Mouse (Mus musculus) R1 (cell line): ENCODE data around the gene Foxn3.

Source experiments
- DNase-seq: peaks from one replicate; pipeline ENCODE4 v3.0.0-alpha.2; 2018; ENCODE audit warnings: low read depth, low spot score

Foxn3 gene

GRCm38 (mm10) chr12:99415538-99415937 is 147.8 kb downstream of the Foxn3 start:
- no peak for DNase-seq

DNA sequence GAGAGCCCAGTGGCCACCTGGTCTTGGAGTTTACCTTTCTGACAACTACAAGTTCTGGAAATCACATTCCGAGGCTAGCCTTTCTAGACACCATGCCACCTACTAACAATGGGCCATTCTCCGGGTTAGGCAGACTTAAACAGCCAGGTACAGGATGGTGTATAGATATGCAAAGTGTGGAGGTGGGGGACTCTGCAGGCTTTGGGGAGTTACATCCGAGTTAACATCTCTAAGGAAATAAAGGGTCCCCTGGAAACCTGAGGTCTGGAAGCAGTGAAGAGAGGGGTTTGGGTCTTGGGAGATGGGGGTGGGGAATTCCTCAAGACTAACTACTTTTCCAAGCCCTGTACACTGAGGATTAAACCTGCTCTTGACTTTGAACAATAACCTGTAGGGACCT is 150.9 kb downstream of the Foxn3 start:
- DNase-seq, result peak; percentile 97

DNA sequence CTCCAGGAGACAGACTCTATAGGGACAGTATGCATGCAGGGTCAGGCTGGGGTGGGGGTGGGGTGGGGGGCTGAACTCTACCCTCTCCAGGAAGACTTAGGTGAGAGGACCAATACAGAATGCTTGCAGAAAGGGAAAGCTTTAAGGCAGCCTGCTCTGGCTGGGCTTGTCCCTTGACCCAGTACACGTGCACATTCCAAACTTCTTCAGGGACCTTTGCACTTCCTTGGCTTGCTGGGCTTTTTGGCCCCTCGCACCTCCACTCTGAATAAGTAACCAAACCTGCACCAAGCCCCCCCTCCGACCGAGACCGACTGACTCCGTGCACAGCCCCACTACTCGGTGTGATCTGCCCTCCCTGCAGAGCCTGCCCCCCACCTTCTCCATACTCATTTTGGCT is 151.3 kb downstream of the Foxn3 start:
- peak; percentile 87 for DNase-seq

- DNase-seq, result no peak
Measured at GRCm38 (mm10) chr12:99408651-99409050, 154.7 kb downstream of the Foxn3 start.

- DNase-seq, result no peak
Measured at GRCm38 (mm10) chr12:99408089-99408488, 155.3 kb downstream of the Foxn3 start.

GRCm38 (mm10) chr12:99407318-99407716 is 156.1 kb downstream of the Foxn3 start:
- DNase-seq, result no peak

- no peak for DNase-seq
Measured at GRCm38 (mm10) chr12:99406697-99407317, 156.6 kb downstream of the Foxn3 start.

DNA sequence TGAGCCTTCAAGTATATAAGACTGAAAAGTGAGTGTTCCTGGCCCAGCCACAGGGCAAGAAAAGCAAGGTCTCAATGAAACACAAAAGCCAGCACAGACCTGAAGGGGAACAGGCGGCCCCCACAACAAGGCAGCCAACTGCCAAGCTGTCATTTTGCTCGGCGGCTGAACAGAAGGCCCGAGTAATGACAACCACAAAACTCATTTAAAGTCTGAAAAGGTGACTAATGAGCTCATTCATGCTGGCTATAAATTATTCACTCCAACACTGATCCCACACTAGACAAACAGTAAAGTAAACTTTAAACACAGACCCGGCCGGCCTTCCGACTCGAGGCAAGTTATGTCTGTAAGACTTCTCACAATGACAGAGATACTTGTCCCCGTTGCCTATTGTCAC is 157.1 kb downstream of the Foxn3 start:
- no peak for DNase-seq

DNA sequence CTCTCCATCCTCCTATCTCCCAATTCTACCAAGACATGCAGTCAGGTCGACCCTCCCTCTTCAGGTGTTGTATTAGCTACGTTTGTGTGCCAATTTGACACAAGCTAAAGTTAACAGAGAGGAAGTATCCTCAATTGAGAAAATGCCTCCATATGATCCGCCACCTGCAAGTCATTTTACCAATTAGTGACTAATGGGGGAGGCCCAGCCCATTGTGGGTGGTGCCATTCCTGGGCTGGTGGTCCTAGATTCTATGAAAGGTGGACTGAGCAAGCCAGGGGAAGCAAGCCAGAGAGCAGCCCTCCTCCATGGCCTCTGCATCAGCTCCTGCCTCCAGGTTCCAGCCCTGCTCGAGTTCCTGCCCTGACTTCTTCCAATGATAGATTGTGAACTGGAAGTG is 158.0 kb downstream of the Foxn3 start:
- DNase-seq, result no peak

- DNase-seq, result no peak
Measured at GRCm38 (mm10) chr12:99403004-99403403, 160.4 kb downstream of the Foxn3 start.

DNA sequence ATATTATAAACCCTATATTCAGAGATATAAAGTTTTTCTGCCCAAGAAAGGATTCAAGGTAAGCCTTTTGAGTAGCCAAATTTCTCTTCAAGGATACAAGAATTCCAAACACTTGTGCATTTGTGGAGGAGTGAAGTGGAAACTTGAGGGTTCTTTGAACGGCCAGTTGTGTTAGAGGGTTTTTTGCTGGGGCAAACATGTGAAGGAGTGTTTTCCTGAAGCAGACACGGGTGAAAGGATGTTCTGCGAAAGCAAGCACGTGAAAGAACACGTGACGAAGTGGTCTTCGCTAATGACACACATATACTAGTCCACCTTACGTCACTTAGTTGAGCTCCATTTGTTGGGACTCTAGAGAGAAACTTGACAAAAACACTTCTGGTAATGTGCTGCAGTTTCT is 162.5 kb downstream of the Foxn3 start:
- no peak for DNase-seq

DNA sequence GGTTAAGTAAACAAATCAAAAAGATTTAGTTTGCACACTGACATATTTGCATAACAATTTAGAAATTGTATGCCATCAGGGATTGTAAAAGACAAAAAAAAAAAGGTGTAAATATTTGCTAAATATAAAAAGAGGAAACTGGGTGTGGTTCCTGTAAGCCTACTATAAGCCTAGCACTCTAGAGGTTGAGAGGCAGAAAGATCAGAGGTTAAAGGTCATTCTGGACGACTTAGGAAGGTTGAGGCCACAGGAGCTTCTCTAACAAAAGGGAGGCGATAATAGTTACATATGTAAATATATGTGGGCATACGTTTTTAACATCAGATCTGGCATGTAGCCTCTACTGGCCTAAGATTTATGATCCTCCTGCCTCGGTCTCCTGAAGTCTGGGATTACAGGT is 163.8 kb downstream of the Foxn3 start:
- DNase-seq, result no peak

DNA sequence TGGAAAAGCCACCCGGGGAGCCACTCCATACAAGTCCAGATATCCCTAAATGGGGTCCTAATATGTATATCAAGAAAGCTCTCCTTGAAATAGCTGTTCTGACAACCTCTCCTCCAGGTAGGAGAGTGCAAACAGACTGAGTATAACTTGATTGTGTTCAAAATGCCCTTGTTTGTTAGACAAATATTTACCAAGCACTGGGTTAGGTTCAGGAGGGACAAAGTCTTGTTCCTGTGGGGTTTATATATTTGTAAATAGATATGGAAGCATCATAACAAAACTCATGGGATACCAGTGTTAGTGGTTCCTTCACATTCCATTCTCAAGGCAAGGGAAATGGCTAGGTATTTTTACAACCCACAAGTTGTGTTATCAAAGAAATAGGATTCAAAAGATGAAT is 166.9 kb downstream of the Foxn3 start:
- no peak for DNase-seq

DNA sequence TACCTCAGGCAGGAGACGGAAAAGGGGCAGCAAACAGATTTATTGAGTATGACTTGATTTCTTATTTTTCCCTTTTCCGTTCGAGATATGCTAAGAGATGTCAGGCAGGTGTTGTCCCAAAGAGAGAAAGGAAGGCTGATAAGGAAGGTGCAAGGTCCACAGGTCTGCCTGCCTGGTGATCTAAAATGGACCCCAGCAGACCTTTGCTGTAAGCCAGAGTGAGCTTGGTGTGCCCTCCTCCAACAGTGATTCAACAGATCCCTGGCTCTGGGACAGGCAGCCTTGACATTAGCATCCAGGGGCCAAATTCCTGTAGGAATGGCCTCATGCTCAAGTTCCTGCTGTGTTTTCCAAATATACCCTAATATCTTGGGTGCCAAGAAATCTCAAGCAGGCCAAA is 168.3 kb downstream of the Foxn3 start:
- DNase-seq, result no peak

- no peak for DNase-seq
Measured at GRCm38 (mm10) chr12:99394676-99395075, 168.7 kb downstream of the Foxn3 start.

GRCm38 (mm10) chr12:99393867-99394630 is 169.3 kb downstream of the Foxn3 start:
- no peak for DNase-seq

DNA sequence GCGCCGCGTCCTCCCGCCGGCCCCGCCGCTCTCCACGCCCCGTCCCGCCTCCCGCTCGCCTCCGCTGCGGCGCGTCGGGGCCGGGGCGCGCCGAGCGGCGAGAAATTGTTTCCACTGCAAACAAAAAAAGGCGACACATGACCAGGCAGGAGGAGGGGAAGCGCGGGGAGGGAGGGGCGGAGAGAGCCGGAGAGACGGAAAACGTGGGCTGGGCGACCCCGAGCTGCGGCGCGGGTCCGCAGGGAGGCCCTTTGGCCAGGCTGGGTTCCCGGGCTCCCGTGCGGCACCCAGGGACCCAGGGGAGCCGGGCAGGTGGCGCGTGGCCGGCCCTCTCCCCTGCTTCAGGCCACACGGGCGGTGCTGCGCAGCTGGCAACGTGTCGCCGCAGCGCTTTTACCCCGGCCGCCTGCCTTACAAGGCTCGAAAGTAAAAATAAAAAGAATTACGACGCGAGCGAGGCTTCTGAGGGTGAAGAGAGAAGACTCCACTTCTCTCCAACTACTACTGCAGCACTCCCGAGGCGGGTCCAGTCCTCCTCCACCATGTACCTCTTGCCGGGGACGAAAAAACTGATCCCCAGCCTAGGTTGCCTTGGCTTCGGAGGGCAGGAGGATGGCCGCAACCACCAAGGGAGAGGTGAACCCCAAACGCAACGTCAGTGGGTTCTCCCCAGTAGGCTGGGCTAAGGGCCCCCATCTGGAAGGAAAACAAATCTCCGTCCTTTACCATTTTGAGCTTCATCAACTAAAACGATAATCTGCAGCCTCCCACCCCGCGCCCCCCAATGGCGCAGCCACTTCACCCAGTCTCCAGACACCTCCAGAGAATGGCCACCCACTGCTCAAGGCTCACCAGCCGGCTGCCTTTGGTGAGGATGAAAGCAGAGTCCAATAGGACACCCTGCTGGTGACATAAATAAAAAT is 170.2 kb downstream of the Foxn3 start:
- DNase-seq, result peak; percentile 86

GRCm38 (mm10) chr12:99391942-99392880 is 171.2 kb downstream of the Foxn3 start:
- peak; percentile 99 for DNase-seq

- DNase-seq, result no peak
Measured at GRCm38 (mm10) chr12:99390429-99390828, 173.0 kb downstream of the Foxn3 start.

GRCm38 (mm10) chr12:99389244-99389643 is 174.1 kb downstream of the Foxn3 start:
- no peak for DNase-seq
